Mouse (Mus musculus): ENCODE results near the gene Sfn. TPM values are rescaled to one million over a fixed set of nuclear protein-coding genes. Genes with fewer than 3 reads are reported as not detected.

The Sfn gene
- polyA plus RNA-seq, 1 experiment from 2014 or later, result 37.6 TPM

DNA sequence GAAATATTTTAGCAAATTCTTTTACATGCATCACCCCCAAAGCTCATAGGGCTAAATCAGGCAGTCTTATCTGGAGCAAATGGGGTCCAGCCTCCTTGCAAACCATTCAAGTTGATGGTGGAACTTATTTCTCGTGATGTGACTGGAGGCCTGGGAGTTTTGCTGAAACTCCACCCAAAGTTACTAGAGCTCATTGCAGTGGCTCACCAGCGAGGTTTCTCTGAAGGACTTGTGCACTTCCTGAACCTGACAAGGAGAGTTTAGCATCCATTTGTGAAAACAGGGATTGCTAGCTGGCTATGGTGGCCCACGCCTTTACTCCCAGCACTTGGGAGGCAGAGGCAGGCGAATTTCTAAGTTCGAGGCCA lies 32.1 kb upstream of the Sfn start:
- Histone ChIP-seq H3K36me3 (ENCODE audit: control insufficient read depth, insufficient read depth) (no peaks in the 10 kb centered on the region), H3K27me3 (replicated peaks; ENCODE audit: control insufficient read depth, insufficient read depth, low read length) (no peaks in the 10 kb centered on the region), H3K27ac (ENCODE audit: low read depth, low read length) (no peak overlapping the region), H3K4me1 (replicated peaks; ENCODE audit: control insufficient read depth, insufficient read depth, low read length) (no peaks in the 10 kb centered on the region), H3K4me3 (ENCODE audit: low read depth, low read length) (no peak overlapping the region), H3K9ac (ENCODE audit: low read depth, low read length) (no peak overlapping the region), H3K9me3 (ENCODE audit: control insufficient read depth) (no peaks in the 10 kb centered on the region), H3K4me2 (replicated peaks; ENCODE audit: low read depth) (no peak overlapping the region)
- no peak for TF ChIP-seq CTCF (IDR thresholded peaks at IDR 0.05; ENCODE audit: low read depth)
- 78% methylated on average over 5 of the region's 5 CpGs for WGBS
- no peak for ATAC-seq

DNA sequence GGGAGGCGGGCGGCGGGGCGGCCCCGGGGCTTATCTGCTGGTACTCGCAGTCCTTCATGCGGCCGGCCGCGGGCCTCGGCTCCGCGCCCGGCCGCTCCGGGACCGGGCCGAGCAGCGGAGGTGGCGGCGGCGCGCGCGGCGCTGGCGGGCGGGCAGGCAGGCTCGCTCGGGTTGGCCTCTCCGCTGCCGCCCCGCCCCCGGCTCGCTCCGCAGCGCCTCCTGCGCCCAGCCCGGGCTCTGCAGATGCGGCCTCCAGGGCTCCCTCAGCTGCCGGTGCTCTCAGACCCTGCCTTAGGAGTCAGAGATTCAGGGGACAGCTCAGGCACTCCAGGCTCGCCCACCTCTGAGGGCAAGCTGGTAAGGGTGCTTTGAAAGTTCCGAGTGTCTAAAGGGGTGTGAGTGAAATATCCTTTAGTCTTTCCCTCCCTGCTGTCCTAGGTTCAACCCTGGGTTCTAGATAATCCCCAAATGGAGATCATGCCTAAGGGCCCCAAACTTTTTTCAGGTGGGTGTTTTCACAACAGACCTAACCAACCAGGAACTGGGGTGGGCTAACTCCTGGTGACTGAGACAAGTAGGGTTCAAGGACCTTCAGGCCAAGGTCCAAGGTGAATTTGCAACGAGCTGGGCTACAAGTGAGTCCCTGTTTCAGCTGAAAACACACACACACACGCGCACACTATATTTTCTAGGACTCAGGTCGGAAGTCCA lies 31.5 kb upstream of the Sfn start:
- peak overlapping the region; percentile 82 for H3K9ac ChIP-seq (ENCODE audit: low read depth, low read length)
- WGBS, result 6% methylated on average over 43 of the region's 47 CpGs
- H3K4me1 ChIP-seq (replicated peaks; ENCODE audit: control insufficient read depth, insufficient read depth, low read length), result no peaks in the 10 kb centered on the region
- peak overlapping the region; percentile 31; the same call in 1 of the 2 replicates for H3K27ac ChIP-seq (ENCODE audit: low read depth, low read length)
- no peaks in the 10 kb centered on the region for H3K9me3 ChIP-seq (ENCODE audit: control insufficient read depth)
- H3K4me3 ChIP-seq (ENCODE audit: low read depth, low read length), result peak overlapping the region; percentile 68
- H3K4me2 ChIP-seq (replicated peaks; ENCODE audit: low read depth), result peak overlapping the region; percentile 93
- peak; percentile 80 for ATAC-seq
- peak; percentile 80 for TF ChIP-seq CTCF (IDR thresholded peaks at IDR 0.05; ENCODE audit: low read depth)
- H3K27me3 ChIP-seq (replicated peaks; ENCODE audit: control insufficient read depth, insufficient read depth, low read length), result no peaks in the 10 kb centered on the region
- H3K36me3 ChIP-seq (ENCODE audit: control insufficient read depth, insufficient read depth), result no peaks in the 10 kb centered on the region

DNA sequence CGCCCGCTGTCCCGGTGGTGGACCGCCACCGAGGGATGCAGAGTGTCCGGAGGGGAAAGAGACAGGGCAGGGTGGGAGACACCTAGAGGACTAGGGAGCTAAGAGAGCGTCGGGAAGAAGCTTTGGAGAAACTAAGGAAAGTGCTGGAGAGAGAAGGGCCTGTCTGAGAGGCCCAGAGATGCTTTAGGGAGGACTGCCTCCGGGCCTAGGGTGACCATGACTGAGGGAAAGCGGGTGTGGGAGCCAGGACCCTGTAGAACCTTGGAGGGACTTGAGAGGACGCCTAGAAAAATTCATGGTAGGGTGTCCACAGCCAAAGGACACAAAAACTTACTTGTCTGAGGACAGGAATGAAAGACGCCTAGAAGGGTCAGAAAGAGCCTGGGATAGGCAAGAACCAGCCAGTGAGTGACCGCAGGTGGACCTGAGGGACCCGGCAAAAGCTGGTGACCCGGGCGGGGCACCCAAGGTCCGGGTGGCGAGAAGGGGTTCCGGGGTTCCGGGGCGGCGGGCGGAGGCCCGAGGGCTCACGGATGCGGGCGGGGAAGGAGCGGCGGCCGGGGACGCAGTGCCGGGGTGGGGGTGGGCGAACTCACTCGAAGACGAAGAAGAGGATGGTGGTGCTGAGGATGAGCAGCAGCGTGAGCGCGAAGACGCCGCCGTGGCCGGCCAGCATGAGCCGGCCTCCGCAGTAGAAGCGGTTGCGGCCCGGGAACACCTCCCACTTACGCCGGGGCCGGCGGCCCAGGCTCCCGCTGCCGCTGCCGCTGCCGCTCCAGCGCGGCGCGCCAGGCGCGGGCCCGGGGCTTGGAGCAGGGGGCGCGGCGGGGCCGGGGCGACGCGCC lies 30.7 kb upstream of the Sfn start:
- H3K36me3 ChIP-seq (ENCODE audit: control insufficient read depth, insufficient read depth), result no peaks in the 10 kb centered on the region
- peak overlapping the region; percentile 93 for H3K4me2 ChIP-seq (replicated peaks; ENCODE audit: low read depth)
- TF ChIP-seq CTCF (IDR thresholded peaks at IDR 0.05; ENCODE audit: low read depth), result no peak
- no peaks in the 10 kb centered on the region for H3K4me1 ChIP-seq (replicated peaks; ENCODE audit: control insufficient read depth, insufficient read depth, low read length)
- H3K9me3 ChIP-seq (ENCODE audit: control insufficient read depth), result no peaks in the 10 kb centered on the region
- H3K4me3 ChIP-seq (ENCODE audit: low read depth, low read length), result peak overlapping the region; percentile 68
- H3K27me3 ChIP-seq (replicated peaks; ENCODE audit: control insufficient read depth, insufficient read depth, low read length), result no peaks in the 10 kb centered on the region
- 3% methylated on average over 67 of the region's 69 CpGs for WGBS
- H3K9ac ChIP-seq (ENCODE audit: low read depth, low read length), result peak overlapping the region; percentile 82
- peak overlapping the region; percentile 31; the same call in 1 of the 2 replicates for H3K27ac ChIP-seq (ENCODE audit: low read depth, low read length)
- peak; percentile 59 for ATAC-seq

DNA sequence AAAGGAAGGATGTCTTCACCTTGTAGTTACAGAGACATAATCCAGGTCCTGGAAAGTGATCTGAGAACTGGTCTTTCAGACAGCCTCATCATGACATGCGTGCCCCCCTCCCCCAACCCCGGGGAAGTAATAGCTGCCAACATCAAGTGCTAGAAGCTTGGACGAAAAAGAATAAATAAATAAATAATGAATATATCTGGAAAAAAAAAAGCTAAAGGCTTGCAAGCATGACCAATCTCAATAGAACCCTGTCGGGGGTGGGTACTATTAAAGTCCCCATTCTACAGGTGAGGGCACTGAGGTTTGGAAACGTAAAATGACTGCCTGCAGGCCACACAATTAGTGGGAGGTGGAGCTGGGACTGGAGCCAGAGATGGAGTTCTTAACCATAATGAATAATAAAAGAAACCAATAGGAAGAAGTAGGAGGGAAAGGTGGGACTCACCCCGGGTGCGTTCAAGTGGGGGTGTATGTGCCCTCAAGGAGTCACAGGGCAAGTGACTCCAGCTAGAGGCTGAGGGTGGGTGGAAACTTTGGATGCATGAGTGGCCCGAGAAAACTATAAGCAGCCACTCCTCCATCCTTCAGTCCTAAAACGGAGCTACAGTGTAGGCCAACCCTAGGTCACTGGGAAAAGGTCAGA lies 29.9 kb upstream of the Sfn start:
- Histone ChIP-seq H3K4me1 (replicated peaks; ENCODE audit: control insufficient read depth, insufficient read depth, low read length) (no peaks in the 10 kb centered on the region), H3K4me2 (replicated peaks; ENCODE audit: low read depth) (peak overlapping the region; percentile 93), H3K27me3 (replicated peaks; ENCODE audit: control insufficient read depth, insufficient read depth, low read length) (no peaks in the 10 kb centered on the region), H3K4me3 (ENCODE audit: low read depth, low read length) (peak overlapping the region; percentile 68), H3K36me3 (ENCODE audit: control insufficient read depth, insufficient read depth) (peaks cover under 1% of the 10 kb centered on the region; the same call in 1 of the 2 replicates), H3K9ac (ENCODE audit: low read depth, low read length) (peak overlapping the region; percentile 82), H3K27ac (ENCODE audit: low read depth, low read length) (no peak overlapping the region), H3K9me3 (ENCODE audit: control insufficient read depth) (no peaks in the 10 kb centered on the region)
- TF ChIP-seq CTCF (IDR thresholded peaks at IDR 0.05; ENCODE audit: low read depth), result no peak
- ATAC-seq, result no peak
- 56% methylated on average over 9 of the region's 9 CpGs for WGBS

DNA sequence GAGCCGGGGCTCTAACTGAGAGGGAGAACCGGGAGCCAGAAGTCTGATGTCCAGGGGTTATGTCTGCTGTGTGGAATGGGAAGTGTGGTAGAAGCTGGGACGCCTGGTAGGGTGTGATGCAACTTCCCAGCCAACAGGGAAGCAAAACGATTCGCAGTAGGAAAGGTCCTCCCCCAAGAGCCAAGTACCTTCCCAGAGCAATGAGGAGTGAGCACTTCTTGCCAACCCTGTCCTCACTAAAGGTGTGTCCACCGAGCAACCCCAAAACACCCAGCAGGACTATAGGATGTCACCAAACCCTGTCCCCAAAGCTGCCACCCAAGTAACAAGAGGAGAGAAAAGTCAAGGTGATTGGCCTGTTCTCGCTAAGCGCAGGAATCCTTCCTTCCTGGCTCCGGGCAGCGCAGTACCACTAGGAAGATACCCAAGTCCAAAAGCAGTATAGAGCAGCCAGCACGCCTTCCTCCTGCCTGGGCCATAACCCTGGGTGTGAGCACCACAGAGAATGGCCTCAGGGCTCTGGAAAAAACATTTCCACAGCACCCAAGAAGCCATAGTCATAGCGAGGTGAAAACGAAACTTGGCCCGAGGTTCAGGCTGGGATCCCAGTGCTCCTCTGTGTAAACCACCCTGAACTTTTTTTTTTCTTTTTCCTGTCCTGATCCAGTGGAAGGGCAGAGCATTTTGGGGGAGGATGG lies 29.3 kb upstream of the Sfn start:
- Histone ChIP-seq H3K4me1 (replicated peaks; ENCODE audit: control insufficient read depth, insufficient read depth, low read length) (no peaks in the 10 kb centered on the region), H3K4me2 (replicated peaks; ENCODE audit: low read depth) (peak overlapping the region; percentile 93), H3K9me3 (ENCODE audit: control insufficient read depth) (no peaks in the 10 kb centered on the region), H3K36me3 (ENCODE audit: control insufficient read depth, insufficient read depth) (peaks cover 7% of the 10 kb centered on the region; the same call in 1 of the 2 replicates), H3K9ac (ENCODE audit: low read depth, low read length) (no peak overlapping the region), H3K27me3 (replicated peaks; ENCODE audit: control insufficient read depth, insufficient read depth, low read length) (no peaks in the 10 kb centered on the region), H3K27ac (ENCODE audit: low read depth, low read length) (no peak overlapping the region), H3K4me3 (ENCODE audit: low read depth, low read length) (no peak overlapping the region)
- WGBS, result 73% methylated on average over 14 of the region's 14 CpGs
- TF ChIP-seq CTCF (IDR thresholded peaks at IDR 0.05; ENCODE audit: low read depth), result no peak
- no peak for ATAC-seq

Data from intestine, postnatal 0 days (tissue).